Mouse (Mus musculus) thymus, adult 2 months (tissue): ENCODE results near the gene Lsp1.

ENCODE experiments used
- CTCF ChIP-seq: fragments of 200-500 bp; IDR thresholded peaks from 2 replicates; pipeline ENCODE4 v1.5.1; 2012; ENCODE audit warnings: mild to moderate bottlenecking, control low read depth, low read length, moderate library complexity, borderline replicate concordance; ENCODE audit not compliant: control insufficient read depth, poor library complexity, insufficient read depth; ENCODE audit errors: extremely low read depth
- POLR2A ChIP-seq: fragments of 200-500 bp; IDR thresholded peaks from 2 replicates; pipeline ENCODE4 v1.6.1; 2012; ENCODE audit warnings: mild to moderate bottlenecking, low read length, control low read depth, moderate library complexity; ENCODE audit not compliant: control insufficient read depth, poor library complexity, insufficient read depth; ENCODE audit errors: extremely low read depth

- TF ChIP-seq CTCF = no peak
- no peak for TF ChIP-seq POLR2A
Measured at GRCm38 (mm10) chr7:142535832-142536231, 75.2 kb downstream of the Lsp1 start.
